Mouse (Mus musculus): Measurements from ENCODE around the gene Fam3a. TPM values are rescaled to one million over a fixed set of nuclear protein-coding genes. Genes with fewer than 3 reads are reported as not detected.

Fam3a gene
- 14.6 and 17.1 TPM in 2 replicates for polyA plus RNA-seq (2012; ENCODE audit: low replicate concordance)

DNA sequence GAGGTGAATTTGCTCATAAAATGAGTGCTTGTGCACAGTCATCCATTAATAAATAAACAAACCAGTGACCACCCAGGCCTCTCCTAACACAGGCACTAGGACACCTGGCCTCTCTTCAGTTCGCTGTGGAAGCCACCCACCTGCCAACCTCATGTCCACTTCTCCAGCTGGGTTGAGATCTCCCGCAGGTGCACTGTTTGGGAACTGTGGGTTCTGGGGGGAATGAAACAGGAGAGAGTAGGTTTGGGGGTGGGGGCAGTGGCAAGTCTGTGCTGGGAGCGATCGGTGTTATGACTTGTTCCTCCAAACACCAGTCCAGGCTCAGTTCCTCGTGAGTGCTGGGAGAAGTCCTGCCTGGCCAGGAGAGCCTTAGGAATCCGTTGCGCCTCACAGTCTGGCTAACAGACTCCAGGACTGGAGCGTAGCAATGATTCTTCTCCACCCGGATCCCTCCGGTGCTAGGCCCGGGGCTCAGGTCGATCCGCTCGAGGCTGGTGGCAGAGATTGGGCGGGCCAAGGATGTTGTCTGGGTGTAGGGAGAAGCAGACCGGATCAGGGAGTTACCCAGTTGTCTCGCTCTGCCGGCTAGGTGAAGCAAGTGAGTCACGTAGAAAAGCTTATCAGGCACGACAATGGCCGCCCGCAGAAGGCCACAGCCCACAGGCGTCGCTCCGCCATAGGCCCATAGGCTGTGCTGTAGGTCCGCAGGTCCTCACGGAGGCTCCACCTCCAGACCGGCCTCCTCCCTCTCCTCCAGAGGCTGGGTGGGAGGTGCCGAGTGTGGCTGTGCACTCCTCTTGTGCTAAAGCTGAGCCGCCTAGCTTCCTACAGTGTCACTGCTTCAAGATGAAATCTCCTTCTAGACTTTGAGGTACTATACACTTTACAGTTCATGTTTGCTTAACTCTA is at the start of gene Fam3a, which contains the start of gene Ikbkg:
Gene Fam3a, minus strand, starts transcription at position 738 of the 909 bp plus-strand sequence.
Gene Ikbkg, plus strand, starts transcription at position 756 of the 909 bp plus-strand sequence.

DNA sequence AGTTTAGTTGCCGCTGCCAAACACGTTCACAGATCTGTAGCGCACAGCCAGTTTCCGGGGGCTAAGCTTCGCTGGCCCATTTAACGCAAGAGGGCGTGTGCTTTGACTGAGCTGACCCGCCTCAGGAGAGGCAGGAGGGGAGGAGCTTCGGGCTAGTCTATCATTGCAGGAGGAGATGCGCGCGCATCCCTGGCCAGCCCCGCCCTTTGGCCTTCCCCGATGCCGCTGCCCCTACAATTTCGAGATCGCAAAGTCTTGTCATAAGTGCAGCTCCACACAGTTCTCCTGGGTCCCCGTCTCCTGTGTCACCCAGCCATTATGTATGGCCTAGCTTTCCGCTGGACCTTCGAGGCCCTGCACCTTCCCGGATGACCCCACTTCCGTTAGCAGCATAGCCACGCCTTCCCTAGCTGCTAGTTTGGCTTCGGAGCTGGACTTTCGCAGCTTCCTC is 35.8 kb upstream of the Fam3a start, which contains the start of gene G6pdx:
Gene G6pdx, minus strand, starts transcription at position 369 of the 451 bp plus-strand sequence.

GRCm38 (mm10) chrX:74372888-74373549 is 20.1 kb downstream of the Fam3a start, which contains the start of the genes Ubl4a and Slc10a3:
Ubl4a (minus strand) TSS chrX:74373218.
Slc10a3 (minus strand) TSS chrX:74373349.

GRCm38 (mm10) chrX:74353467-74353770 is 39.7 kb downstream of the Fam3a start, which contains the start of gene Lage3:
Lage3 (minus strand) TSS chrX:74353618.

Other genes with a start within 250 kb of the Fam3a start
- not detected in 2 replicates for gene Tex28, start 225.4 kb downstream of the Fam3a start, polyA plus RNA-seq (2012; ENCODE audit: low replicate concordance)
- not detected in 2 replicates for gene Tktl1, start 216.0 kb downstream of the Fam3a start, polyA plus RNA-seq (2012; ENCODE audit: low replicate concordance)
- gene Flna, start 143.5 kb downstream of the Fam3a start, polyA plus RNA-seq (2012; ENCODE audit: low replicate concordance) = 201 and 294 TPM in 2 replicates
- 25.7 and 40.9 TPM in 2 replicates for gene Emd, start 138.6 kb downstream of the Fam3a start, polyA plus RNA-seq (2012; ENCODE audit: low replicate concordance)
- gene Rpl10, start 122.5 kb downstream of the Fam3a start, polyA plus RNA-seq (2012; ENCODE audit: low replicate concordance) = 154 and 937 TPM in 2 replicates
- gene Taz, start 111.4 kb downstream of the Fam3a start, polyA plus RNA-seq (2012; ENCODE audit: low replicate concordance) = 78.8 and 165 TPM in 2 replicates
- gene Dnase1l1, start 110.9 kb downstream of the Fam3a start, polyA plus RNA-seq (2012; ENCODE audit: low replicate concordance) = 1.8 and 1.9 TPM in 2 replicates
- 20.3 and 40.2 TPM in 2 replicates for gene Atp6ap1, start 96.2 kb downstream of the Fam3a start, polyA plus RNA-seq (2012; ENCODE audit: low replicate concordance)
- 86.6 and 171 TPM in 2 replicates for gene Gdi1, start 88.3 kb downstream of the Fam3a start, polyA plus RNA-seq (2012; ENCODE audit: low replicate concordance)
- gene Fam50a, start 80.2 kb downstream of the Fam3a start, polyA plus RNA-seq (2012; ENCODE audit: low replicate concordance) = 12.3 and 29.0 TPM in 2 replicates
- gene Plxna3, start 64.2 kb downstream of the Fam3a start, polyA plus RNA-seq (2012; ENCODE audit: low replicate concordance) = 9.0 and 13.1 TPM in 2 replicates
- 3.3 and 4.9 TPM in 2 replicates for gene Lage3, start 39.7 kb downstream of the Fam3a start, polyA plus RNA-seq (2012; ENCODE audit: low replicate concordance)
- 10.3 and 20.7 TPM in 2 replicates for gene Ubl4a, start 20.1 kb downstream of the Fam3a start, polyA plus RNA-seq (2012; ENCODE audit: low replicate concordance)
- 5.2 and 7.6 TPM in 2 replicates for gene Slc10a3, start 19.9 kb downstream of the Fam3a start, polyA plus RNA-seq (2012; ENCODE audit: low replicate concordance)
- 16.9 and 22.2 TPM in 2 replicates for gene Ikbkg, start within 50 bp of the Fam3a start, polyA plus RNA-seq (2012; ENCODE audit: low replicate concordance)
- gene G6pdx, start 35.9 kb upstream of the Fam3a start, polyA plus RNA-seq (2012; ENCODE audit: low replicate concordance) = 10.9 and 17.0 TPM in 2 replicates
- not detected in 2 replicates for gene Gm6880, start 88.1 kb upstream of the Fam3a start, polyA plus RNA-seq (2012; ENCODE audit: low replicate concordance)
- gene Olfr1326-ps1, start 181.6 kb upstream of the Fam3a start, polyA plus RNA-seq (2012; ENCODE audit: low replicate concordance) = not detected in 2 replicates
- gene Olfr1325, start 199.4 kb upstream of the Fam3a start, polyA plus RNA-seq (2012; ENCODE audit: low replicate concordance) = not detected in 2 replicates